In genomic region chr17:5125856-5126806, GRCm38 (mm10) we compare ENCODE assay signal across 11 mouse cellular contexts.
A peak's percentile ranks its signal among the peaks of the same experiment; 100 is the strongest.
DNase-seq lines count a peak whose midpoint lies in the region; ATAC-seq lines count a peak whose summit lies in the region.
"Had no signal": no experiment of that assay in that cellular context is flagged by ENCODE, and none has a peak within 500 bp of the region (broad histone marks: within the 10 kb centered on the region; RNA-seq: fewer than 3 reads in every experiment).

No protein-coding gene starts in this region.

- H3K27ac ChIP-seq in neural tube, embryonic 13.5 days (replicated peaks), result 0 out of 2 replicates have a peak overlapping the region, but pooled peaks have one; percentile 18
- H3K27ac ChIP-seq: liver, embryonic 13.5 days; midbrain, embryonic 15.5 days had no signal

- DNase-seq in neural tube, embryonic 10.5 days (ENCODE audit: extremely low spot score, low spot score), result no peak
- peak; percentile 42 for DNase-seq in lung, postnatal 10 days
- DNase-seq in heart, postnatal 10 days, result no peak
- DNase-seq in left cerebral cortex, postnatal 25 days (ENCODE audit: low spot score in 2 of 2), result no peak
- DNase-seq in gastrocnemius, postnatal 36 days, result no peak
- DNase-seq: adrenal gland, adult 2 months; cerebellum, adult 8-10 months; liver, embryonic 13.5 days had no signal

- no peaks in the 10 kb centered on the region for H3K9me3 ChIP-seq in neural tube, embryonic 13.5 days
- H3K9me3 ChIP-seq: liver, embryonic 13.5 days; midbrain, embryonic 15.5 days had no signal

- H3K36me3 ChIP-seq in neural tube, embryonic 13.5 days, result no peaks in the 10 kb centered on the region
- H3K36me3 ChIP-seq: midbrain, embryonic 15.5 days had no signal

- H3K4me2 ChIP-seq in neural tube, embryonic 13.5 days, result no peak overlapping the region
- H3K4me2 ChIP-seq: liver, embryonic 13.5 days; midbrain, embryonic 15.5 days had no signal

- intact Hi-C loops in heart, postnatal 10 days (cut with DNase I), result no loop called here
- intact Hi-C loops in left cerebral cortex, postnatal 25 days (cut with DNase I), result no loop called here
- intact Hi-C loops in gastrocnemius, postnatal 36 days (cut with DNase I), result no loop called here

- no peak for ATAC-seq in neural tube, embryonic 13.5 days (ENCODE audit: low read depth)
- peak; percentile 80 for ATAC-seq in inflammation-experienced regulatory T-cells, adult 6 months
- ATAC-seq: midbrain, embryonic 15.5 days had no signal

- no peak overlapping the region for H3K9ac ChIP-seq in neural tube, embryonic 13.5 days
- H3K9ac ChIP-seq: liver, embryonic 13.5 days; midbrain, embryonic 15.5 days had no signal

- WGBS in neural tube, embryonic 13.5 days, result 89% methylated on average over 5 of the region's 5 CpGs

- peaks cover 59% of the 10 kb centered on the region for H3K4me1 ChIP-seq in neural tube, embryonic 13.5 days (replicated peaks)

- H3K27me3 ChIP-seq in neural tube, embryonic 13.5 days, result no peaks in the 10 kb centered on the region
- H3K27me3 ChIP-seq: liver, embryonic 13.5 days; midbrain, embryonic 15.5 days had no signal

- no peak overlapping the region for H3K4me3 ChIP-seq in neural tube, embryonic 13.5 days
- H3K4me3 ChIP-seq: liver, embryonic 13.5 days; midbrain, embryonic 15.5 days had no signal
